Mouse (Mus musculus) liver, adult 2 months (tissue): ENCODE measurements around the gene Rpl41. TPM values are rescaled to one million over a fixed set of nuclear protein-coding genes. Genes with fewer than 3 reads are reported as not detected.

Source experiments
- DNase-seq: peaks from one replicate; pipeline ENCODE4 v3.0.0-alpha.2; 2011; ENCODE audit warnings: low read depth, low spot score; ENCODE audit errors: extremely low read depth
- H3K27ac ChIP-seq: fragments of 200-500 bp; replicated peaks from 2 replicates; pipeline ENCODE4 v1.5.1; 2012; ENCODE audit warnings: low read depth, mild to moderate bottlenecking, control low read depth, inconsistent platforms, low read length; ENCODE audit not compliant: insufficient read depth
- H3K27me3 ChIP-seq: fragments of 200-500 bp; 2 replicates; pipeline ENCODE4 v1.6.1; 2012; ENCODE audit warnings: mild to moderate bottlenecking, moderate library complexity, low read length, inconsistent platforms; ENCODE audit not compliant: control insufficient read depth, insufficient read depth
- H3K36me3 ChIP-seq: fragments of 200-500 bp; 2 replicates; pipeline ENCODE4 v1.6.1; 2012; ENCODE audit warnings: low read length, inconsistent platforms; ENCODE audit not compliant: control insufficient read depth, insufficient read depth
- H3K4me1 ChIP-seq: fragments of 200-500 bp; 2 replicates; pipeline ENCODE4 v1.6.1; 2011; ENCODE audit warnings: low read length; ENCODE audit not compliant: control insufficient read depth, insufficient read depth
- H3K4me3 ChIP-seq: fragments of 200-500 bp; 2 replicates; pipeline ENCODE4 v1.5.1; 2011; ENCODE audit warnings: low read depth, mild to moderate bottlenecking, control low read depth, low read length, moderate library complexity; ENCODE audit not compliant: insufficient read depth
- H3K79me2 ChIP-seq: fragments of 200-500 bp; 2 replicates; pipeline ENCODE4 v1.6.1; 2012; ENCODE audit warnings: inconsistent platforms, mild to moderate bottlenecking, low read length, moderate library complexity; ENCODE audit not compliant: control insufficient read depth, insufficient read depth
- H3K9ac ChIP-seq: fragments of 200-500 bp; 2 replicates; pipeline ENCODE4 v1.6.1; 2012; ENCODE audit warnings: low read depth, mild to moderate bottlenecking, control low read depth, inconsistent platforms, low read length
- CTCF ChIP-seq: fragments of 200-500 bp; IDR thresholded peaks from 2 replicates; pipeline ENCODE4 v1.5.1; 2011; ENCODE audit warnings: low read depth, low read length, control low read depth
- POLR2A ChIP-seq: fragments of 200-500 bp; IDR thresholded peaks from 2 replicates; pipeline ENCODE4 v1.6.1; 2011; ENCODE audit warnings: low read length, control low read depth; ENCODE audit not compliant: insufficient read depth; ENCODE audit errors: extremely low read depth
- WGBS: fragments of 180-500 bp; shearing (Covaris S2); methylation state at CpG from one replicate; pipeline ENCODE4 v1.1.7; 2018; 5-methylcytosine and 5-hydroxymethylcytosine counted together
- polyA plus RNA-seq: library from polyadenylated mRNA; depleted of rRNA; stranded (reverse); fragments of >200 nt; gene quantifications from 2 replicates; pipeline ENCODE4 v1.2.3, GENCODE M21; 2012
- total RNA-seq: library from RNA; depleted of rRNA; stranded (reverse); fragments of >200 nt; gene quantifications from 2 replicates; pipeline ENCODE4 v1.2.3, GENCODE M21; 2014

The Rpl41 gene
- total and polyA plus RNA-seq, 2 experiments, result 794 to 1,015 TPM

DNA sequence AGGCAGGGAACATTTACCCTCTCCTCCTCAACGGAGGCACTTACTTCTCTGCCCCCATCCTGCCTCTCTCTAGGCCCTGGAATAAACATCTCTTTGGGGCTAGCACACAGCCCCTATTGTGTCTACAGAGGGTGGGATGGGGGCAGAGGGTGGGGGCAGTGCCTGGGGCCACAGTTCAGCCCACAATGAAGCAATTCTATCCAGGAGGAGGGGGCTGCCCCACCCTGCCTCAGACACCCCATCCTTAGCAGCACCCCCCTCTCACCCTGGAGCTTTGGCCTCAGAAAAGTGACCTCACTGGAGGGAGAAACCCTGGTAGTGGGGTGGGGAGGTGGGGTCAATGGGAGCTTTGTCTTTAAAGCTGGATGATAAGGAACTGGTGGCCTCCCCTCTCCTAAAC is 37.4 kb upstream of the Rpl41 start:
- Histone ChIP-seq H3K27ac (peak overlapping the region; percentile 97), H3K9ac (peak overlapping the region; percentile 71), H3K27me3 (no peaks in the 10 kb centered on the region), H3K79me2 (peaks cover 14% of the 10 kb centered on the region; the same call in 1 of the 2 replicates), H3K36me3 (peaks cover 31% of the 10 kb centered on the region), H3K4me3 (peak overlapping the region; percentile 2; the same call in 1 of the 2 replicates), H3K4me1 (peaks cover 10% of the 10 kb centered on the region)
- DNase-seq, result no peak
- TF ChIP-seq POLR2A (no peak), CTCF (no peak)
- WGBS, result 6% methylated on average over 1 of the region's 1 CpGs

- no peak for DNase-seq
- H3K9ac ChIP-seq, result no peak overlapping the region
- no peaks in the 10 kb centered on the region for H3K27me3 ChIP-seq
- no peak for TF ChIP-seq CTCF
- TF ChIP-seq POLR2A, result no peak
- peak overlapping the region; percentile 35 for H3K27ac ChIP-seq
- peaks cover 10% of the 10 kb centered on the region for H3K4me1 ChIP-seq
- H3K79me2 ChIP-seq, result peaks cover 12% of the 10 kb centered on the region; the same call in 1 of the 2 replicates
- H3K4me3 ChIP-seq, result no peak overlapping the region
- peaks cover 48% of the 10 kb centered on the region for H3K36me3 ChIP-seq
- WGBS, result 48% methylated on average over 4 of the region's 4 CpGs
Observed at GRCm38 (mm10) chr10:128584386-128584785, 35.3 kb upstream of the Rpl41 start.

DNA sequence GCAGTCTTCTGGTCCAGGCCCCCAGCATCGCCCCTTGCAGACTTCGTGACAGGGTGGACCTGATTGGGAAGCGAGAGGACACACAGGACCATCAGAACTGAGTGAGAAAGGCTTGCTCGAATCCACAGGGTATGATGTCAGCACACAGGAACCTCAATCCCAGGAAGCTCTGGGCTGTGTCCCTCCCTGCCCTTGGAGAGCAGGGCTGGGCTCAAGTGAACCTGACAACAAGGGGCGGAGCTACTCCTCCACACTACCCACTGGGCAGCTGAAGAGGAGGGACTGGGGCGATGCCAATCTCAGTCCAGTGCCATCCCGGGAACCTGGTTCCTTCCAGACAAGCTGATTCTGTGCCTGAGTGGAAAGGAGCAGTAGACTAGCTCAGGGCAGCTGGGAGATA is 34.5 kb upstream of the Rpl41 start:
- TF ChIP-seq CTCF, result no peak
- no peak for TF ChIP-seq POLR2A
- Histone ChIP-seq H3K4me1 (peaks cover 10% of the 10 kb centered on the region), H3K27me3 (no peaks in the 10 kb centered on the region), H3K9ac (no peak overlapping the region), H3K79me2 (peaks cover 12% of the 10 kb centered on the region; the same call in 1 of the 2 replicates), H3K4me3 (no peak overlapping the region), H3K36me3 (peaks cover 55% of the 10 kb centered on the region), H3K27ac (peak overlapping the region; percentile 35; the same call in 1 of the 2 replicates)
- peak; percentile 83 for DNase-seq
- 40% methylated on average over 7 of the region's 7 CpGs for WGBS

DNA sequence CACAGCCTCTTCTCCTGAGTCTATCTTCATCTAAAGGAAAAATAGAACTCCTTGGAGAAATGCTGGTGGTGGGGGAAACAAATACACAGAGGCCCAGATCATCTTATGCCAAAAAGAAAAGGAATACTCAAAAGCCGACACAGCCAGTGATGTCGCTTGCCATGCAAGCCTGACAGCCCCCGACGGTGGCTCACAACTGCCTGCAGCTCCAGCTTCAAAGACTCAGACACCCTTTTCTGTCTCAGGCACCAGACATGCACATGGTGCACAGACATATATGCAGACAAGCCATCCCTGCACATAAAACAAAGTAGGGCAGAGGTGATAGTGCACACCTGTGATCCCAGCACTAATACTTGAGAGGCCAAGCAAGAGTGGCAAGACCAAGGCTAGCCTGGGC is 30.6 kb upstream of the Rpl41 start:
- DNase-seq, result no peak
- Histone ChIP-seq H3K9ac (no peak overlapping the region), H3K36me3 (peaks cover 79% of the 10 kb centered on the region), H3K27ac (no peak overlapping the region), H3K4me3 (no peak overlapping the region), H3K79me2 (no peaks in the 10 kb centered on the region), H3K27me3 (no peaks in the 10 kb centered on the region), H3K4me1 (no peaks in the 10 kb centered on the region; the same call in 1 of the 2 replicates)
- WGBS, result 94% methylated on average over 4 of the region's 4 CpGs
- TF ChIP-seq CTCF (no peak), POLR2A (no peak)

GRCm38 (mm10) chr10:128579298-128579697 is 30.2 kb upstream of the Rpl41 start:
- Histone ChIP-seq H3K4me3 (no peak overlapping the region), H3K27me3 (no peaks in the 10 kb centered on the region), H3K27ac (no peak overlapping the region), H3K4me1 (no peaks in the 10 kb centered on the region; the same call in 1 of the 2 replicates), H3K36me3 (peaks cover 80% of the 10 kb centered on the region), H3K9ac (no peak overlapping the region), H3K79me2 (no peaks in the 10 kb centered on the region)
- TF ChIP-seq POLR2A, result no peak
- no peak for TF ChIP-seq CTCF
- no peak for DNase-seq
- 62% methylated on average over 3 of the region's 3 CpGs for WGBS

GRCm38 (mm10) chr10:128578330-128578729 is 29.2 kb upstream of the Rpl41 start:
- WGBS, result 89% methylated on average over 11 of the region's 11 CpGs
- Histone ChIP-seq H3K36me3 (peaks cover 87% of the 10 kb centered on the region), H3K79me2 (no peaks in the 10 kb centered on the region), H3K4me1 (no peaks in the 10 kb centered on the region), H3K4me3 (0 out of 2 replicates have a peak overlapping the region, but pooled peaks have one; percentile 7), H3K9ac (peak overlapping the region; percentile 16; the same call in 1 of the 2 replicates), H3K27ac (no peak overlapping the region), H3K27me3 (no peaks in the 10 kb centered on the region)
- TF ChIP-seq POLR2A (no peak), CTCF (no peak)
- no peak for DNase-seq
